Mouse (Mus musculus) neural tube, embryonic 13.5 days (tissue): Measurements from ENCODE around the gene Gadd45gip1. TPM values are rescaled to one million over a fixed set of nuclear protein-coding genes. Genes with fewer than 3 reads are reported as not detected.

Experiments
- ATAC-seq: fragments of 200-750 bp; cut with Nextera tagmentation; 2 replicates; pipeline ENCODE4 v1.8.0; 2017; ENCODE audit warnings: low read depth, mild to moderate bottlenecking, moderate TSS enrichment, moderate library complexity
- H3K27ac ChIP-seq: fragments of 300-500 bp; sonication (generic); replicated peaks from 2 replicates; pipeline ENCODE4 v1.5.1; 2015; ENCODE audit warnings: moderate library complexity, mild to moderate bottlenecking, inconsistent platforms
- H3K27me3 ChIP-seq: fragments of 300-500 bp; sonication (generic); 2 replicates; pipeline ENCODE4 v1.6.1; 2015; ENCODE audit warnings: mild to moderate bottlenecking, inconsistent platforms
- H3K36me3 ChIP-seq: fragments of 300-500 bp; sonication (generic); 2 replicates; pipeline ENCODE4 v1.6.1; 2015; ENCODE audit warnings: mild to moderate bottlenecking, inconsistent platforms
- H3K4me1 ChIP-seq: fragments of 300-500 bp; sonication (generic); replicated peaks from 2 replicates; pipeline ENCODE4 v1.6.1; 2015; ENCODE audit warnings: inconsistent platforms
- H3K4me2 ChIP-seq: fragments of 300-500 bp; sonication (generic); 2 replicates; pipeline ENCODE4 v1.6.1; 2015; ENCODE audit warnings: inconsistent platforms, mild to moderate bottlenecking, moderate library complexity
- H3K4me3 ChIP-seq: fragments of 300-500 bp; sonication (generic); 2 replicates; pipeline ENCODE4 v1.5.1; 2015; ENCODE audit warnings: mild to moderate bottlenecking, inconsistent platforms
- H3K9ac ChIP-seq: fragments of 300-500 bp; sonication (generic); 2 replicates; pipeline ENCODE4 v1.6.1; 2015; ENCODE audit warnings: moderate library complexity, mild to moderate bottlenecking, inconsistent platforms
- H3K9me3 ChIP-seq: fragments of 300-500 bp; sonication (generic); 2 replicates; pipeline ENCODE4 v1.6.1; 2016; ENCODE audit warnings: inconsistent platforms
- WGBS: fragments of 180-500 bp; shearing (Covaris S2); methylation state at CpG from one replicate; pipeline ENCODE4 v1.1.7; 2015; 5-methylcytosine and 5-hydroxymethylcytosine counted together
- polyA plus RNA-seq: library from polyadenylated mRNA; unstranded; fragments of >200 nt; fragmentation: Nextera tagmentation; extraction: Ambion mirVana; gene quantifications from 2 replicates; pipeline ENCODE4 v1.2.1, GENCODE M21; 2015

The Gadd45gip1 gene
- polyA plus RNA-seq, 1 experiment from 2014 or later, result 39.8 TPM

GRCm38 (mm10) chr8:84798446-84799135 lies 32.7 kb upstream of the Gadd45gip1 start:
- peak overlapping the region; percentile 83 for H3K4me2 ChIP-seq
- H3K9ac ChIP-seq, result peak overlapping the region; percentile 94
- no peaks in the 10 kb centered on the region for H3K36me3 ChIP-seq
- ATAC-seq, result no peak
- peak overlapping the region; percentile 77 for H3K4me3 ChIP-seq
- WGBS, result 43% methylated on average over 10 of the region's 10 CpGs
- peaks cover 71% of the 10 kb centered on the region for H3K4me1 ChIP-seq
- peaks cover 90% of the 10 kb centered on the region for H3K27me3 ChIP-seq
- H3K9me3 ChIP-seq, result no peaks in the 10 kb centered on the region
- peak overlapping the region; percentile 87 for H3K27ac ChIP-seq

GRCm38 (mm10) chr8:84799136-84799931 lies 32.0 kb upstream of the Gadd45gip1 start:
- H3K36me3 ChIP-seq, result no peaks in the 10 kb centered on the region
- peak overlapping the region; percentile 87 for H3K27ac ChIP-seq
- peaks cover 64% of the 10 kb centered on the region for H3K4me1 ChIP-seq
- peak overlapping the region; percentile 77 for H3K4me3 ChIP-seq
- peak overlapping the region; percentile 83 for H3K4me2 ChIP-seq
- H3K27me3 ChIP-seq, result peaks cover 90% of the 10 kb centered on the region
- no peak for ATAC-seq
- H3K9ac ChIP-seq, result peak overlapping the region; percentile 94
- under 1% methylated on average over 75 of the region's 108 CpGs for WGBS
- no peaks in the 10 kb centered on the region for H3K9me3 ChIP-seq

GRCm38 (mm10) chr8:84799999-84800831 lies 31.1 kb upstream of the Gadd45gip1 start, which contains the start of gene Nfix:
Gene Nfix, minus strand, starts transcription at chr8:84800344.
- Histone ChIP-seq H3K27me3 (peaks cover 90% of the 10 kb centered on the region), H3K4me3 (peak within 1 kb of the TSS; percentile 77), H3K36me3 (no peaks in the 10 kb centered on the region), H3K4me2 (peak within 1 kb of the TSS; percentile 83), H3K9me3 (no peaks in the 10 kb centered on the region), H3K9ac (peak within 1 kb of the TSS; percentile 94), H3K27ac (peak within 1 kb of the TSS; percentile 87), H3K4me1 (peaks cover 55% of the 10 kb centered on the region)
- WGBS, result 2% methylated on average over 42 of the region's 125 CpGs
- ATAC-seq, result peak; percentile 46; the same call in 1 of the 2 replicates

- Histone ChIP-seq H3K27me3 (peaks cover 87% of the 10 kb centered on the region), H3K27ac (no peak overlapping the region), H3K9ac (no peak overlapping the region), H3K4me3 (no peak overlapping the region), H3K36me3 (no peaks in the 10 kb centered on the region), H3K4me1 (peaks cover 27% of the 10 kb centered on the region), H3K4me2 (no peak overlapping the region), H3K9me3 (no peaks in the 10 kb centered on the region)
- no peak for ATAC-seq
- 95% methylated on average over 5 of the region's 5 CpGs for WGBS
Measured at GRCm38 (mm10) chr8:84806031-84806430, 25.3 kb upstream of the Gadd45gip1 start.

- peaks cover 66% of the 10 kb centered on the region for H3K27me3 ChIP-seq
Measured at GRCm38 (mm10) chr8:84809109-84809940, 22.0 kb upstream of the Gadd45gip1 start.

GRCm38 (mm10) chr8:84809941-84810280 lies 21.4 kb upstream of the Gadd45gip1 start:
- Histone ChIP-seq H3K9ac (no peak overlapping the region), H3K9me3 (no peaks in the 10 kb centered on the region), H3K4me1 (peaks cover 59% of the 10 kb centered on the region), H3K36me3 (no peaks in the 10 kb centered on the region), H3K4me3 (no peak overlapping the region), H3K4me2 (no peak overlapping the region), H3K27me3 (peaks cover 60% of the 10 kb centered on the region), H3K27ac (0 out of 2 replicates have a peak overlapping the region, but pooled peaks have one; percentile 80)
- no peak for ATAC-seq
- WGBS, result 68% methylated on average over 5 of the region's 5 CpGs

More at GRCm38 (mm10) chr8:84809109-84809940, 22.0 kb upstream of the Gadd45gip1 start:
- no peaks in the 10 kb centered on the region for H3K36me3 ChIP-seq
- 0 out of 2 replicates have a peak, but pooled peaks have one; percentile 12 for ATAC-seq
- H3K9ac ChIP-seq, result 0 out of 2 replicates have a peak overlapping the region, but pooled peaks have one; percentile 31
- H3K27ac ChIP-seq, result peak overlapping the region; percentile 80
- no peak overlapping the region for H3K4me2 ChIP-seq
- H3K4me3 ChIP-seq, result no peak overlapping the region
- WGBS, result 57% methylated on average over 12 of the region's 12 CpGs
- no peaks in the 10 kb centered on the region for H3K9me3 ChIP-seq
- peaks cover 53% of the 10 kb centered on the region for H3K4me1 ChIP-seq

GRCm38 (mm10) chr8:84810896-84811295 lies 20.4 kb upstream of the Gadd45gip1 start:
- Histone ChIP-seq H3K36me3 (no peaks in the 10 kb centered on the region), H3K27me3 (peaks cover 50% of the 10 kb centered on the region), H3K9me3 (no peaks in the 10 kb centered on the region), H3K4me1 (peaks cover 68% of the 10 kb centered on the region), H3K4me2 (peak overlapping the region; percentile 55), H3K27ac (peak overlapping the region; percentile 76), H3K9ac (peak overlapping the region; percentile 58), H3K4me3 (peak overlapping the region; percentile 31)
- ATAC-seq, result peak; percentile 79
- 0% methylated on average over 32 of the region's 32 CpGs for WGBS

- Histone ChIP-seq H3K27ac (peak overlapping the region; percentile 76), H3K27me3 (peaks cover 46% of the 10 kb centered on the region), H3K4me1 (peaks cover 69% of the 10 kb centered on the region), H3K9me3 (no peaks in the 10 kb centered on the region), H3K4me3 (peak overlapping the region; percentile 31), H3K4me2 (peak overlapping the region; percentile 55), H3K9ac (peak overlapping the region; percentile 58), H3K36me3 (no peaks in the 10 kb centered on the region)
- no peak for ATAC-seq
- 19% methylated on average over 10 of the region's 10 CpGs for WGBS
Measured at GRCm38 (mm10) chr8:84811303-84811702, 20.0 kb upstream of the Gadd45gip1 start.

GRCm38 (mm10) chr8:84813059-84813458 lies 18.3 kb upstream of the Gadd45gip1 start:
- no peaks in the 10 kb centered on the region for H3K36me3 ChIP-seq
- H3K4me3 ChIP-seq, result no peak overlapping the region
- no peak for ATAC-seq
- WGBS, result 2% methylated on average over 5 of the region's 5 CpGs
- peaks cover 31% of the 10 kb centered on the region for H3K27me3 ChIP-seq
- no peak overlapping the region for H3K4me2 ChIP-seq
- H3K27ac ChIP-seq, result peak overlapping the region; percentile 83; the same call in 1 of the 2 replicates
- no peaks in the 10 kb centered on the region for H3K9me3 ChIP-seq
- H3K4me1 ChIP-seq, result peaks cover 69% of the 10 kb centered on the region
- no peak overlapping the region for H3K9ac ChIP-seq

- H3K4me2 ChIP-seq, result no peak overlapping the region
- no peaks in the 10 kb centered on the region for H3K9me3 ChIP-seq
- no peak for ATAC-seq
- WGBS, result 90% methylated on average over 3 of the region's 3 CpGs
- H3K4me1 ChIP-seq, result peaks cover 63% of the 10 kb centered on the region
- peaks cover 23% of the 10 kb centered on the region for H3K27me3 ChIP-seq
- H3K27ac ChIP-seq, result peak overlapping the region; percentile 83
- peak overlapping the region; percentile 53 for H3K9ac ChIP-seq
- no peaks in the 10 kb centered on the region for H3K36me3 ChIP-seq
- no peak overlapping the region for H3K4me3 ChIP-seq
Measured at GRCm38 (mm10) chr8:84813830-84814229, 17.5 kb upstream of the Gadd45gip1 start.

- Histone ChIP-seq H3K27ac (peak overlapping the region; percentile 83), H3K4me1 (peaks cover 59% of the 10 kb centered on the region), H3K4me2 (no peak overlapping the region), H3K4me3 (no peak overlapping the region), H3K9me3 (no peaks in the 10 kb centered on the region), H3K36me3 (no peaks in the 10 kb centered on the region), H3K27me3 (peaks cover 19% of the 10 kb centered on the region), H3K9ac (peak overlapping the region; percentile 53)
- WGBS, result 79% methylated on average over 11 of the region's 11 CpGs
- ATAC-seq, result peak; percentile 22; the same call in 1 of the 2 replicates
Measured at GRCm38 (mm10) chr8:84814240-84814554, 17.1 kb upstream of the Gadd45gip1 start.
